Mouse (Mus musculus): ENCODE measurements around the gene Tcaim. TPM values are rescaled to one million over a fixed set of nuclear protein-coding genes. Genes with fewer than 3 reads are reported as not detected.
"Not testable (repeated sequence)": the region's sequence is repeated elsewhere in the genome, so short reads cannot be mapped to it uniquely, and the experiment has no call there.

Tcaim gene
- total RNA-seq, 2 experiments from 2014 or later: 18.3 to 19.2 TPM

- not testable (repeated sequence) for DNase-seq (ENCODE audit: extremely low spot score in 1 of 2, low spot score in 1 of 2)
Measured at GRCm38 (mm10) chr9:122847811-122848311, 42.5 kb downstream of the Tcaim start.

GRCm38 (mm10) chr9:122854526-122854925 lies 49.2 kb downstream of the Tcaim start:
- no peak for DNase-seq (ENCODE audit: extremely low spot score in 1 of 2, low spot score in 1 of 2)

GRCm38 (mm10) chr9:122855141-122855540 lies 49.8 kb downstream of the Tcaim start:
- DNase-seq (ENCODE audit: extremely low spot score in 1 of 2, low spot score in 1 of 2): not testable (repeated sequence)

- no peak for DNase-seq (ENCODE audit: extremely low spot score in 1 of 2, low spot score in 1 of 2)
Measured at GRCm38 (mm10) chr9:122855617-122856016, 50.3 kb downstream of the Tcaim start.

GRCm38 (mm10) chr9:122856716-122857115 lies 51.4 kb downstream of the Tcaim start:
- no peak for DNase-seq (ENCODE audit: extremely low spot score in 1 of 2, low spot score in 1 of 2)

- DNase-seq (ENCODE audit: extremely low spot score in 1 of 2, low spot score in 1 of 2): no peak
Measured at GRCm38 (mm10) chr9:122860752-122861151, 55.4 kb downstream of the Tcaim start.

GRCm38 (mm10) chr9:122863731-122864130 lies 58.4 kb downstream of the Tcaim start:
- no peak for DNase-seq (ENCODE audit: extremely low spot score in 1 of 2, low spot score in 1 of 2)

GRCm38 (mm10) chr9:122864848-122865247 lies 59.5 kb downstream of the Tcaim start:
- no peak for DNase-seq (ENCODE audit: extremely low spot score in 1 of 2, low spot score in 1 of 2)

- peak; percentile 59 to 64 for DNase-seq (ENCODE audit: extremely low spot score in 1 of 2, low spot score in 1 of 2)
Measured at GRCm38 (mm10) chr9:122865697-122866166, 60.4 kb downstream of the Tcaim start, which contains the start of gene Zfp445. TSS of gene Zfp445 (minus strand) at chr9:122866006.

GRCm38 (mm10) chr9:122866192-122866591 lies 60.9 kb downstream of the Tcaim start:
- no peak for DNase-seq (ENCODE audit: extremely low spot score in 1 of 2, low spot score in 1 of 2)

- no peak for DNase-seq (ENCODE audit: extremely low spot score in 1 of 2, low spot score in 1 of 2)
Measured at GRCm38 (mm10) chr9:122872595-122872994, 67.3 kb downstream of the Tcaim start.

GRCm38 (mm10) chr9:122874653-122875052 lies 69.3 kb downstream of the Tcaim start:
- no peak for DNase-seq (ENCODE audit: extremely low spot score in 1 of 2, low spot score in 1 of 2)

GRCm38 (mm10) chr9:122875145-122875544 lies 69.8 kb downstream of the Tcaim start:
- no peak for DNase-seq (ENCODE audit: extremely low spot score in 1 of 2, low spot score in 1 of 2)

GRCm38 (mm10) chr9:122885385-122885784 lies 80.0 kb downstream of the Tcaim start, which contains the start of gene Zkscan7:
TSS of gene Zkscan7 (plus strand) at chr9:122885685.
- DNase-seq (ENCODE audit: extremely low spot score in 1 of 2, low spot score in 1 of 2): no peak

Other genes with a start within 250 kb of the Tcaim start
- gene Topaz1, start 58.2 kb upstream of the Tcaim start, total RNA-seq (2021): not detected
- not detected for gene Gm35549, start 38.5 kb downstream of the Tcaim start, total RNA-seq (2021)
- 100 to 1,000 TPM; 137 to 183 TPM for gene Zfp445, start 60.5 kb downstream of the Tcaim start, total RNA-seq (2021)
- gene Zkscan7, start 80.1 kb downstream of the Tcaim start, total RNA-seq (2021): 1 to 10 TPM; 4.1 to 5.9 TPM
- 1 to 10 TPM; 6.7 to 6.9 TPM for gene Zfp105, start 117.5 kb downstream of the Tcaim start, total RNA-seq (2021)
- gene 1110059G10Rik, start 145.5 kb downstream of the Tcaim start, total RNA-seq (2021): 10 to 100 TPM; 24.8 to 26.8 TPM
- 1 to 10 TPM; 1.1 to 1.7 TPM for gene Kif15, start 145.5 kb downstream of the Tcaim start, total RNA-seq (2021)
- 10 to 100 TPM; 26.3 to 28.9 TPM for gene Tmem42, start 215.8 kb downstream of the Tcaim start, total RNA-seq (2021)
- gene Tgm4, start 229.2 kb downstream of the Tcaim start, total RNA-seq (2021): 1 to 10 TPM; 1.7 to 2.0 TPM